Mouse (Mus musculus): ENCODE data around the gene Cryl1.

Gene Cryl1

DNA sequence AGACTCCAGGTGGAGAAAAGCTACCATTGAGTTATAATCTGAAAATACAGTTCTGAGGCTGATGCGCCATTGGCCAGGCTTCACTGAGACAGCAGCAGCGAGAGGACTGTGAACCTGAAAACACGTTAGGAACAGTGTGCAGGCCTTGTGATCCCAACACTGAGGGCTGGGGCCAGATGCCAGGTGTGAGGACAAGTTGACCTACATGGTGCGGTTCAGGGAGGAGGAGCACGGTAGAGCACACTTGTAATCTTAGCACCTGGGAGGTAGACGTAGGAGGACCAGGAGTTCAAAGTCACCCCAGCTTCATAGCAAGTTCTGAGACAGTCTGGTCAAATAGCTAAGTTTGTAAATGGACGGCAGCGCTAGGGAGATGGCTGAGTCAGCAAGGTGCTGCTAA, 139.0 kb downstream of the Cryl1 start:
- ATAC-seq (ENCODE audit: insufficient number of reproducible peaks, low FRiP score, low TSS enrichment), result no peak

DNA sequence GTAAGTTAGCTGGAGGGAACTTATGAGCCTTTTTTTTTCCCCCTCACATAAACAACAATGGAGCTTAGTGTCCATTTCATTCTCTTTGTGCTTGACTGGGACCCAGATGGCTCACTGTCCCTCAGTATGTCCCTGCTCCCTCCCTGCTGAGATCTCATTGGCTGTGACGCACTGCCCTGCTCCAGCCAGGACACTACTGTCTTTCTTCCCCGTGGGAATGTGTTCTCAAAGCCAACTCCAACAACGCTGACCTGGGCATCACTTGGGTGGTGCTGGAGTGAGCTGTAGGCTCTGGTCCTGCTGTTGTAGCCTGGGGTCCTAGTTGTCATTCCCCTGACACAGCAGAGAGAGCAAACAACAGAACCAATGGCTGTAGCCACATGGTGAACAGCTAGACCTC, 149.7 kb downstream of the Cryl1 start:
- no peak for ATAC-seq (ENCODE audit: insufficient number of reproducible peaks, low FRiP score, low TSS enrichment)

DNA sequence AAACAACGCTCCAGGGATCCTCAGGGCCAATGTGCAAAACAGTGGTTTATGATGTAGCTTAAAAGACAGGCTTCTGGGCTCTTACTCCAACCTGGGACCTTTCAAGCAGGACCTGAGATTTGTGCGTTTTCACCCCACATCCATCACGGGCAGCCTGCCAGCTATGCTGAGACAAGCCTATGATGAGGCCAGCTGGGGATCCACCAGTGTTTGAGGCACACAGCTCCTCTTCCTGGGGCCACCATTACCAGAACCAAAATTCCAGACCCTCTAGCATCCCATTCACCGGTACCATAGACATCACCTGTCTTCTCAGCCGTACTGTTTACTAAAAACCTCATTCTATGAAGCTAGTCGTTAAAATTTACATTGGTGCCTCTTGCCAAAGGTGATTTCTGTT, 151.8 kb downstream of the Cryl1 start:
- ATAC-seq (ENCODE audit: insufficient number of reproducible peaks, low FRiP score, low TSS enrichment), result no peak

DNA sequence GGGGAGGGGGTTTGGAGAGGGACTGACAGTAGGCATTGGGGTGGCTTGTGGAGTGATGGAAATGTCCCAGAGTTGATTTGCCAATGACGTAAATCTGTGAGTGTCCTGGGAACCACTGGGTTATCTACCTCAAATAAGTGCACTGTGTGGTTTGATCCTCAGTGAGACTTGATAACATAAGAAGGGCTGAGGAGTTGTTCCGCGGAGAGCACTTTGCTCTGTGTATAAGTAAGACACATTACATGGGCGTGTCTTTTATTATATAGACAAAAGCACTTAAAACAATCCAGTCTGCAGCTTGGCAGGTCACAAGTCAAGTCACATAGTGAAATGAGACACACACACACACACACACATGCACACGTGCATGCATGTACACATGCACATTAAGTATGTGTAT, 155.4 kb downstream of the Cryl1 start:
- no peak for ATAC-seq (ENCODE audit: insufficient number of reproducible peaks, low FRiP score, low TSS enrichment)

DNA sequence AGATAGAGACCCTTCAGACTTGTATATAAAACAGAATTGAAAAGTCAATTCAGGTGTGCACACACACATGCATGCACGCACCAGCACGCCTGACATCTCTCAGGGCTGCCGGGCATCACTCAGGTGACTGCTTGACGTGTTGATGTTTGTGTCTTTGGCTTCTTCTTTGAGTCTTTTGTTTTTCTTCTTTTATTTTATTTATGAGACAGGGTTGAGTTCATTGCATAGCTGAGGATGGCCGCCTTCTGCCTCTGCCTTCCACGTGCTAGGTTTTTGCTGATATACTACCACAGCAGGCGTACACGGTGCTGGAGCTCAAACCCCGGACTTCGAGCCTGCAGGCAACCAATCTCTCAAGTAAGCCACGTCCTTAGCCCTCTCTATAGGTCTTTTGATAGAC, 163.1 kb downstream of the Cryl1 start:
- ATAC-seq (ENCODE audit: insufficient number of reproducible peaks, low FRiP score, low TSS enrichment), result no peak

DNA sequence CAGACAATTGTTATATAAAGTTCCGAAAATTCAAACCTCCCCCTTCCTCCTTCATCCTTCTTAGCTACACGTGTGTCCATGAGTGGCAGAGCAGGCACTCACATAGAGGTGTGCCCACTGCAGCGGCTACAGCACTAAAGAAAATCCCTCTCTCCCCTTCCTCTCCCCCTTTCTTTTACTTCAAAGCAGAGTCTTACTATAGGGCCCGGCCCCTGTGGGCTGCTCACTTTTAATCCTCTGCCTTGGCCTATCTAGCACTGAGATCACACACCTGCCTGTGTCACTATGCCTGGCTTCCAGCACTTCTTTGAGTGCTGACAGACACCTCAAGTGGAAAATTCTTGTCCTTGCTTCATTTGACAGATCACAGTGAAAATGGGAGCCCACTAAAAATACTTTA, 163.6 kb downstream of the Cryl1 start:
- ATAC-seq (ENCODE audit: insufficient number of reproducible peaks, low FRiP score, low TSS enrichment), result no peak

DNA sequence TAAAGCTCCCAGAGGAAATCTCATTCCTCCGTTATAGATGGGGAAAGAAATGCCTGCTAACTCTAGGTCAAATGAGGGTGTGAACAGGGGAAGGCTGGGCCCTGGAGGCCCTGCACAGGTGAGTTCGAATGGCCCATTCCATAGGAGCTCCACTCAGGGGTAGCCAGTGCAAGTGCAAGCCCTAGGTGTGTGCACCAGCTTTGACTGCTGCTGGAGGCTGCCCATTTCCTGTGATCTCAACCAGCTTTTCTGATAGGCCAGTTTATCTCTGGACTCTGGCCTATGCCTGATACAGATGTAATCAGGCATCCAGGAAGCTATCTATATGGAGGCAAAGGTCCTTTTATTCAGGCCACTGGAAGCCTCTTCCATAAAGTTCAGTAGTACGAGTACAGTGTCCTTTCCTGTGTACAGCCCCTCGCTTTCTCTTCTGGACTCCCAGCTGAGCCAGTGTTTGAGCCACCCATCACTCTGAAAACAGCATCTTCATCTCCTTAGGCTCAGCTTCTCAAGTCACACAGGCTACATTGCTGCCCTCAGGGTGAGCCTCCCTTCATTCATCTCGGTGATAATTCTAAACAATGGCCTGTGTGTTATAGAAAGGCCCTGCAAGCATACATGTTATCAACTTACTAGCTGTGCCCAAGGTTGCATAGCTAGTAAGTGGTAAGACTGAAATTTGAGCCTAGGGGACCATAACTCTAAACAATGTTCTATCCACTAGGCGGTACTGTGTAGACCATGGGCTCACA, 167.9 kb downstream of the Cryl1 start:
- no peak for ATAC-seq (ENCODE audit: insufficient number of reproducible peaks, low FRiP score, low TSS enrichment)
